Mouse (Mus musculus) retina, adult 2 months (tissue): Measurements from ENCODE around the gene Cyp24a1.

Source experiments
- DNase-seq: peaks from one replicate; pipeline ENCODE4 v3.0.0-alpha.2; 2012; ENCODE audit warnings: low read depth, low spot score

The Cyp24a1 gene

GRCm38 (mm10) chr2:170497091-170497566 is at the start of gene Cyp24a1:
Cyp24a1 (minus strand) TSS chr2:170497145.
- no peak for DNase-seq

- no peak for DNase-seq
These were observed 48.8 kb upstream of the Cyp24a1 start for GRCm38 (mm10) chr2:170545745-170546144.

DNA sequence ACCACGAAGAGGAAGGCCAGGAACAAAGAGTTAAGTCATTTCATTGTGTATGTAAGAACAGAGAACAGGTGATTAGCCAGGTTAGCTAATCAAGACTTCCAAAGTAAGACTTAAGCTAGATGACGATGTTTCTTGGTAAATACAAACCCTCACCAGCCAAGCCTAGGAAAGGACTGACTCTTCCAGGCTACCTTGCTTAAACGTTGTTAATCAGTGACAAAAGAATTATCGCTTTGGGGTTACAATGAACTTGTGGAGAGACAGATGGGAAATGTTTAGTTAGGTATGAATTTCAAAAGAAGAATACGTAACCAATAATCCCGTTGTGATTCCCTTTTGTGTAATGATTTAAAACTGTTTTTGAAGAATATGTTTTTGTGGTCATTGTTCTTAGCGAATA is 48.0 kb upstream of the Cyp24a1 start:
- no peak for DNase-seq

- DNase-seq, result no peak
These were observed 47.2 kb upstream of the Cyp24a1 start for GRCm38 (mm10) chr2:170544159-170544558.

DNA sequence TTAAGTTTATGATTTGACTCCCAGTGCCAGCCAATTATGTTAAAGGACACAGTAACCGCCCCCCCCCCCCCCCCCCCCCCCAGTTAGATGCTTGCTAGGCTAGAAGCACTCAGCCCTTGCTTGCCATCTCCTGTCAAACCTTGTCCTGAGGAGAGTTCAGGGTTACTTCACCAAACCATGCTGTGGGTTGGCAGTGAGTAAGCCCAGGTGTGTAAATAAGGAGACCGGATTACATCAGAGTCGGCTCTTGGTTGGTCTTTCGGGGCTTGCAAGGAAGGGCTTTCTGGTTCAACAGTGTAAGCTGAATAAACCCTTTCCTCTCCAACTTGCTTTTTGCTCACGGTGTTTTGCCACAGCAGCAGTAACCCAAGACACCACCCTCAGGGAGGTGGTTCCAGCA is 46.7 kb upstream of the Cyp24a1 start:
- DNase-seq, result no peak

DNA sequence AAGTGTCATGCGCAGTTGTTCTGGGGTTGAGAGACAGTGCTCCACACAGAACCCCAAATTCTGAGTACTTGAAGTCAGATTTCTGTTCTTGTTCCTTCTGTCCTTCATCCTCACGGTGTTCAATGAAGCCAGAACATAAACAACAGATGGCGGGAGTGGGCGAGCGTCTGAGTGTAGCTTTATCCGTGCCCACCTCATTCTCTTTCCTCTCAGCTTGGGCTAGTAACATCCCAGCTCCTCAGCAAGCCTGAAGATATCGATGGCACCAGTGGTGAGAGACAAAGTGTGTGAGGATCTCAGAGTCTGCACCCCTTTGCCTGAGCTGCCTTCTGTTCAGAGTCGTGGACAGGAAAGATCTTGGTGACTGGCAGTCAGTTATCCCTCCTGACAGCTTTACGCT is 42.3 kb upstream of the Cyp24a1 start:
- no peak for DNase-seq

DNA sequence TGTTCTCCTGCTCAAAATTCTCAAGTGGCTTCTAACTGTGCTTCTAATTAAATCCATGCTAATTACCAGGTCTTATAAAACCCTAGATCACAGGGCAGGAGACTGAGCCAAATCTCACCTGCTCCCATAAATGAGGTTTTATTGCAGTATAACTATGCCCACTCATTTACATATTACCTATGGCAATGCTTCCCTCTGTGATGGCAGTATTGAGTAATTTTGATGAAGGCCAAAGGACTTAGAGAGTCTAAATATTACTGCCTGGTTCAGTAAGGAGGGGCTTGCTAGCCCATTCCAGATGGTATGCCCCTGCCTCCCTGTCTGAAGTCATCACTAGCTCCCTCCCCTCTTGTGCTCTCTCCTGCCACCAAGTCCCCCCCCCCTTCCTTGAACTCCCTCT is 38.9 kb upstream of the Cyp24a1 start:
- DNase-seq, result no peak

DNA sequence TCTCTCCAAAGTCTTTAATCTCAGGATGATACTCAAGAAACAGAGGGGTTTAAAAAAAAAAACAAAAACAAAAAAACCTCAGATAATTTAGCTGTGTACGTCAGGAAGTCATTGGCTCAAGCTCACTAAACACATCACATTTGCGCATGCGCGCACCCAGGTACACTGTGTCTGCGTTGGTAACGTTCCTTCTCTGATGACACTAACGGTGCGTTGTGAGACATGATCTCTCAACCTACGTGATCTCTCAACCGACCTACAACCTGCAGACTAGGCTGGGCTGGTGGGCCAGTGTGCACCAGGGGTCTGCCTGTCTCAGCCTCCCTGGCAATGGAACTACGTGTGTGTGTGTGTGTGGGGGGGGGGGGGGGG is 37.8 kb upstream of the Cyp24a1 start:
- no peak for DNase-seq

DNA sequence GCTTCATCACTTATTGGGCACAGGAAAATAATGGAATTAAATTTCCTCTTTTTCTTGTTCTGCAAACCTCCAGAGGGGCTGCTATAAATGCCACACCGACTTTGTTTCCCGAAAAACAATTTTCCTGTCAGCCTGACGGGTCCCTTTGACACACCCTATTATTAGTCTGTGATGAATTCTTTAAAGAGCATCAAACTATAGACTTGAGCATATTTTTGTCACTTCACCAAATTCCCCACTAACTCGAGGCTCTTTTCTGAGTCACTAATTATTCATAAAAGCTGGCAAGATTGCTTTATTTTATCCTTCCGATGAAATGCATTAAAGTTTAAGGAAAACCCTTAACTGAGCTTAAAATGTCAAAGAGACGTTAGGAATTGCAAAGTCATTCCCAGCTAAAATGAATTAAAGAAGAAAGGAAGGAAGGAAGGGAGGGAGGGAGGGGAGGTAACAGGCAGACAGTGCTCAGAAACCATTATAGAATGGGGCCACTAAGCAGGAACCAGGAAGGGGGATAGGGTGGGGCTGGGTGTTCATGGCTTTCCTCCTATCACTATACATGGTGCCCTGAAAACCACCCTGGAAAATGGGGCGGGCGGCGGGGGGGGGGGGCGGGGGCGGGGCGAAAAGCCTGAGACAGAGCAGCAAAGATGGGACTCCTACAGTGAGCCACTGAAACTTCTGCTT is 37.3 kb upstream of the Cyp24a1 start:
- no peak for DNase-seq

GRCm38 (mm10) chr2:170530256-170530655 is 33.3 kb upstream of the Cyp24a1 start:
- DNase-seq, result no peak

DNA sequence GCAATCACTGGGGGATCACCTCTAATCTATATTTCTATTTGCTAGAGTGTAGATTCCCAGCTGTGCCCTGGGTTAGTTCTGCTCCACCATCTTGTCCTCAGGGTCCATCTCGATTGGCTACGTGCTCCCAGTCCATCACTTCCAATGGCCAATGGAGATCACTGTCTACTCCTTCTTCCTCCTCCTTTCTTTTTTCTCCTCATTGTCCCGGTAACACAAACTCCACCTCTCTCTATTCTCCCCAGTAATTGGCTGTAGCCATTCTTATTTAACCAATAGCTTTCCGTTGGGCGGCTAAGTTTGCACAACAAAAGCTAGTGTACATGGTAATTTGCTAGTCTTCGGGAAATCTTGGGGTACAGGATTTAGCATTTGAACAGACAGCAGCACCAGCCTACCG is 32.8 kb upstream of the Cyp24a1 start:
- DNase-seq, result no peak

DNA sequence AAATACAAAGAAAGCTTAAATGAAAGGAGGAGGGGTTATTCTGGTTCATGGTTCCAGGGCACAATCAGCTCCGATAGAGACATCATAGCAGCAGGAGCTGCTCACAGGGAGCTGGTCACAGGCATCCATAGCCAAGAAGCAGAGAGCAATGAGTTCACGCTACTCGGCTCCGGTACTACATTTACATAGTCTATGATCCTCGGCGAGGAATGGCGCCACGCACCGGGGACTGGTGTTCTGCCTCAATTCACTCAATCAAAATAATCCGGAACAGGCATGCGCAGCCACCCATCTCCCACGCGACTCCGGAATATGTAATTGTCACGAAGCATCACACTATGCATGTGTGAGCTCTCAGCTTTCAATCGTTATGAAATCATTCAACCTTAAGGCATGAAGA is 31.1 kb upstream of the Cyp24a1 start:
- no peak for DNase-seq

DNA sequence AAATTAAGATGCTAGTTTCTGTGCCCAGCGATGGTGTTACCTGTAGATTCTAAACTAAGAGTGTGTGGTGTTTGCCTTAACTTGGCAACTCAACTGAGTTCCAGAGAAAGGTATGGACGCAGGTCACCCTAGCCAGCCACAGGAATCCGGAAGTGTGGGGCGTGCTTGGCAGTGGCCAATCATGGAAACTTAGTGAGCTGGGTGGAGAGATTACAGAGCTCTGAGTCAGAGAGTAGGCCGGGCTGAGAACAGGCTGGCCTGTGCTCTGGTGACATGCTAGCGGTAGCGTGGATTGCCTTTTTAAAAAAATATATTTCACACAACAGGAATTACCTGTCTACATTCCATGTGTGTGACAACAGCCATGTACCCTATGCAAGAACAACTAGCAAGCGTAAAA is 29.6 kb upstream of the Cyp24a1 start:
- DNase-seq, result no peak

GRCm38 (mm10) chr2:170520321-170520971 is 23.5 kb upstream of the Cyp24a1 start:
- DNase-seq, result no peak

- DNase-seq, result no peak
These were observed 16.8 kb upstream of the Cyp24a1 start for GRCm38 (mm10) chr2:170513756-170514155.

GRCm38 (mm10) chr2:170511073-170511891 is 14.3 kb upstream of the Cyp24a1 start:
- peak; percentile 90 for DNase-seq

DNA sequence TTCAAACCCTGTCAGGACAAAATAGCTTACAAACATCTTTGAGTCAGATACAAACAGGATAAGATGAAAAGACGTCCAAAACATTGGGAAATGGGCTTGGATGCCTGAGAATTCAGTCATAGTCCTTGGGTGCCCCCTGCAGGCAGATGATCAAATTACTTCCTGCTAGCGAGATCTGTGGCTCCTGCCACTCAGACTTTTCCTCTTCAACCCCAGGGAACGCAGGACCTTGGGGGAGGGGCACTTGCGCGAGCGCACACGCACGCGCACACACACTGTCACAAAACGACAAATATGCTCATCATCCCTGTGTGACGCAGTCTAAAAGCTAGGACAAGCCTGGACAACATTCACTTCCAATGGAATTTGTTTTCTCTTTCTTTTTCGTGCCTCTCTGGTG is 11.9 kb upstream of the Cyp24a1 start:
- DNase-seq, result peak; percentile 74

DNA sequence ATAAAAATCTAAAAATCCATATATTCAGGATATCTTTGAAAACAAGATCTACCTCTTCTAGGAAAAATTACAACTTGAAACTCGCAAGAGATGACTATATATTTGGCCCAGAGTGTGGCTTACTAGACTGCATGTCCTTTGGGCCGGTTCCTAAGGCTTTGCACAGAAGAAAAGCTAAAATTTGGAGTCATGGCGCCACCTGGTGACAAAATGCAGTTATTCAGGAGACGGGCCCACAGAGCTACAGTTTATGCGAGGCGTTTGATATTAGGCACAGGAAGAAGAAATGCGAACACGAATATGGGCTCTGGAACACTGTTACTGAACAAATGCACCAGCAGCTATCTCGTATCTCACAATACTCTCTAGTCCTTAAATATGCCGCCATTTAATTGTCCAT is 10.8 kb upstream of the Cyp24a1 start:
- peak; percentile 61 for DNase-seq

- DNase-seq, result no peak
These were observed 7.0 kb upstream of the Cyp24a1 start for GRCm38 (mm10) chr2:170503983-170504382.

DNA sequence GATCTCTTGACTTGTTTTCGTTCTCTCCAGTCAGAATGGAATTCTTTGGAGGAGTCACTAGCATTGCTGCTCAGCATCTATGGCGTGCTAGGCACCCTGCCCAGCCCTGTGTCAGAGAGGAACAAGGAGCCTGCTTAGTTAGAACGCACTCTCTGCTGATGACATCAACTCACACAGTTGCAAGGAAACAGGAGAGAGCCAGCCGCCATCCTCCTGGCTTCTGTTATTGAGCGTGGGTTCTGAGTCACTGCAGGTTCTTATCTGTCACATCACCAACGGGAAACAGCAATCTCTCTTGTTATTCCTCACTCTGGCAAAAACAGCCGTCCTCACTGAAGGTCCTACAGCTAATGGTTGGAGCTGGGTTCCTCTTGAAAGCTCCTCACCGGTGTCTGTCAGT is 6.4 kb upstream of the Cyp24a1 start:
- no peak for DNase-seq

DNA sequence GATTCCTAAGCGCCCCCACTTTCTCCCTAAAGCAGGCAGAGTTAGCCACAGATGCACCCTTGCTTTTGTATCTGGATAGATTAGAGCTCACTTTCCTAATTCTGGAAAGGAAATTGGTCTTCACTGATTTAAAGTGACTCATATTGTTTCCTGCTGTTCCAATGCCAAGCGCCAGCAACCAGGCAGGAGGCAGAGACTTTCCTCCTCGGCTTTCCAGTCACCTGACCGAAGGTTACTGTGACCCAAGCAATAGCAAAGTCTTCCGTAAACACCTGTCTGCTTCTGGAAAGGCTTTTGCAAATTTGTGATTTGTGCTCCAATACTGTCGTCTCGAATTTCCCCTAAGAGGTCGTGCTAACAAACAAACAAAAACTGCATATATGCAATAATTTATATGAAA is 1.1 kb upstream of the Cyp24a1 start:
- DNase-seq, result no peak

DNA sequence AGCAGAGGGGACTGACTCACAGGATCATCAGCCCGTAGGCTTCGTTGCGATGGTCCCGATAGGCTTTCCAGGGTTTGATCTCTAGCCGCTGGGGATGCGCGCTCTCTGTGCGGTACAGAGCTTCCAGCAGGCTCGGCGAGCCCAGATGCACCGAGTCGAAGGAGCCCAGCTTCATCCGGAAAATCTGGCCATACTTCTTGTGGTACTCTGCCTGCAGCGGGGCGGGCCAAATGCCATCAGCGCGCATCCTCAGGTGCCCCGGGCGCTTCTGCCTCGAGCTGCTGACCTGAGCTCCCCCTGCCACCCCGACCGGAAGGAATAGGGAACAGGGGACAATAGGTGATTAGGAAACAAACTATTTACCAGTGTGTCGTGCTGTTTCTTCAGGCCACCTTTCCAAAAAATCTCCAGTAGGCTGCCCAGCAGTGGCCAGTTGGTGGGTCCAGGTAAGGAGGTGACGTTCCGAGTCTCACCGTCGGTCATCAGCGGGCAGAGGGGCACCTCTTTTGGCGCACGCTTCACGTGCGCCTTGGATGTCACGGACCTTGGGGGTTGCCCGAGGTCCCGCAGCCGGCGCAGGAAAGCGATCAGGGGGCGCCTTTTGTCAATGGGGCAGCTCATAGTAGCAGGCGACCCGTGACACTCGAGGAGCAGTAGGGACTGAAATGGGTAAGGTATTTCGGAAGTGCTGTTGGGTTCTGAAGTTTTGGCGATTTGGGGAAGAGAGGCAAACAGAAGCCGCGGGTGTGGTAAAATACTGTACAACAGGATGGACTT is 603 bp downstream of the Cyp24a1 start, which contains the start of gene Pfdn4:
Gene Pfdn4 (plus strand): TSS at position 275 of the 777 bp plus-strand sequence.
- DNase-seq, result no peak
